Mouse (Mus musculus): Measurements from ENCODE around the gene Fbxo34. TPM values are rescaled to one million over a fixed set of nuclear protein-coding genes. Genes with fewer than 3 reads are reported as not detected.
A peak's percentile ranks its signal among the peaks of the same experiment; 100 is the strongest.
"Not testable (repeated sequence)": the region's sequence is repeated elsewhere in the genome, so short reads cannot be mapped to it uniquely, and the experiment has no call there.

Gene Fbxo34
- polyA plus RNA-seq, 1 experiment, result 7.0 TPM

DNA sequence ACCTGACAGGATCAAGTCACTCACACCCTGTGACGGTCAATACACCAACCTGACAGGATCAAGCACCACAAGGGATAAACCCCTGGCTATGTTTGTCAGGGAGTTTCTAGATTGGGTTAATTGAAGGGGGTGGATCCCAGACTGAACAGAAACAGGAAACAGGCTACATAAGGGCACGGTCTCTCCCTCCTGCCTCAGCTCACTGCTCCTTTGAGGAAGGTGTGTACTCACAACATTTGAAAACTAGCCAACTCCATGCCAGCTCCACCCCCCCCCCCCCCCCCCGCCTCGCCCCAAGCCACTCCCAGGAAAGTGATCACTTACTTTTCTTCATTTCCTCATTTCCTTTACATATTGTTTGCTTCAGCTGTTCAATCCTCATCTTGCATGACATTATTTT is 104.0 kb downstream of the Fbxo34 start:
- H3K9me3 ChIP-seq (ENCODE audit: control insufficient read depth, low read length), result no peaks in the 10 kb centered on the region
- H3K4me3 ChIP-seq (replicated peaks), result no peak overlapping the region
- peaks cover 35% of the 10 kb centered on the region for H3K4me1 ChIP-seq (ENCODE audit: control insufficient read depth)
- peaks cover 85% of the 10 kb centered on the region for H3K36me3 ChIP-seq (ENCODE audit: control insufficient read depth)
- TF ChIP-seq TAL1 (IDR thresholded peaks at IDR 0.05; ENCODE audit: low read length) (no peak), GATA1 (IDR thresholded peaks at IDR 0.05; ENCODE audit: low read length) (no peak)
- H3K27me3 ChIP-seq (ENCODE audit: control insufficient read depth), result no peaks in the 10 kb centered on the region

DNA sequence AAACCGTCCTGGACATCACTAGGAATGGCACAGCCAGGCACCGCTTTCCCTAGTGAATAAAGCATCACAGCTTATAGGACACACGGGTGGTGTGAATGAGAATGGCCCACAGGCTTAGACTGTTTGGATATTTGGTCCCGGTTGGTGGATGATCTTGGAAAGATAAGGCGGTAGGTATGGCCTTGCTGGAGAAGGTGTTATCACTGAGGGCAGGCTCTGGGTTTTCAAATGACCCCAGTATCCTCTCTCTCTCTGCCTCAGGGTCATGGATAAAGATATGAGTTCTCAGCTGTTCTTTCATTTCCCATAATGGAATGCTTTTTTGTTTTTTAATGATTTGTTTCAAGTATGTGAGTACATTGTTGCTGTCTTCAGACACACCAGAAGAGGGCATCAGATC is 105.0 kb downstream of the Fbxo34 start:
- Histone ChIP-seq H3K36me3 (ENCODE audit: control insufficient read depth) (peaks cover 79% of the 10 kb centered on the region), H3K27me3 (ENCODE audit: control insufficient read depth) (no peaks in the 10 kb centered on the region), H3K4me3 (replicated peaks) (no peak overlapping the region), H3K4me1 (ENCODE audit: control insufficient read depth) (peaks cover 35% of the 10 kb centered on the region), H3K9me3 (ENCODE audit: control insufficient read depth, low read length) (no peaks in the 10 kb centered on the region)
- TF ChIP-seq TAL1 (IDR thresholded peaks at IDR 0.05; ENCODE audit: low read length) (peak; percentile 59), GATA1 (IDR thresholded peaks at IDR 0.05; ENCODE audit: low read length) (peak; percentile 48)

DNA sequence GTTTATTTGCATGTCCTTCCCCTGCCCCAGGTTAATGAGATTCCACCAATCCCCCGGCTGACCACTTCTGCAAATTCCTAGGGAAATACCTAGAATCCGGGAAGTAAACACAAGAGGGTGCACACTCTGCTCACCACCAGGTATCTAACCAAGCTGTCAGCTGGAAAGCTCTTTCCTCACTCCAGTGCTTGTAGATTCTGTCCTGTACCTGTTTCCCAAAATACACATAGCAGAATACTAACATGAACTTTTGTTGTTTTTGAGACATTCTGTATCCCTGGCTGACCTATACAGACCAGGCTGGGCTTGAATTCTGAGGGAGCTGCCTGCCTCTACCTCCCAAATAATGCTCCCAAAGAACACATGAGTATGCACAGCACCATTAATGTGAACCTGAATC is 110.5 kb downstream of the Fbxo34 start:
- no peaks in the 10 kb centered on the region for H3K9me3 ChIP-seq (ENCODE audit: control insufficient read depth, low read length)
- peaks cover 53% of the 10 kb centered on the region for H3K36me3 ChIP-seq (ENCODE audit: control insufficient read depth)
- H3K4me1 ChIP-seq (ENCODE audit: control insufficient read depth), result peaks cover 21% of the 10 kb centered on the region
- no peak for TF ChIP-seq GATA1 (IDR thresholded peaks at IDR 0.05; ENCODE audit: low read length)
- TF ChIP-seq TAL1 (IDR thresholded peaks at IDR 0.05; ENCODE audit: low read length), result no peak
- no peaks in the 10 kb centered on the region for H3K27me3 ChIP-seq (ENCODE audit: control insufficient read depth)
- no peak overlapping the region for H3K4me3 ChIP-seq (replicated peaks)

DNA sequence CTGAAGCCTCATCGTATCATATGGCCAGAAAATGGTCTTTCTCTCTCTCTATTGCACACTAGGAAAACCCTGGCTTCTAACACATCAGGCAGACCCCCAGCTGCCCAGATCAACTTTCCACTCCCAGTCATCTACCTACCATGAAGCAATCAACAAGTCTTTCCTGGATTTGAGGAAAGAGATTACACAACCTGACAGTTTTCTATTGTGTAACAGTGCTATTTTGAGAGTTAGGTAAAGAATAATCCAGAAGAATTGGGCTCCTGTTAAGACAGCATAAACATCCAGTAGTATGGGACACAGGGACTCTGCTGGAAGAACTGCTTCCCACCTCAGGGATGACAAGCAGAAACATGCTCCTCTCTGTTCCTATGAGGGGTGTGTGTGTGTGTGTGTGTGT is 112.3 kb downstream of the Fbxo34 start:
- no peak for TF ChIP-seq GATA1 (IDR thresholded peaks at IDR 0.05; ENCODE audit: low read length)
- no peak for TF ChIP-seq TAL1 (IDR thresholded peaks at IDR 0.05; ENCODE audit: low read length)
- Histone ChIP-seq H3K36me3 (ENCODE audit: control insufficient read depth) (peaks cover 35% of the 10 kb centered on the region), H3K4me1 (ENCODE audit: control insufficient read depth) (peaks cover 20% of the 10 kb centered on the region), H3K9me3 (ENCODE audit: control insufficient read depth, low read length) (no peaks in the 10 kb centered on the region), H3K4me3 (replicated peaks) (no peak overlapping the region), H3K27me3 (ENCODE audit: control insufficient read depth) (no peaks in the 10 kb centered on the region)

DNA sequence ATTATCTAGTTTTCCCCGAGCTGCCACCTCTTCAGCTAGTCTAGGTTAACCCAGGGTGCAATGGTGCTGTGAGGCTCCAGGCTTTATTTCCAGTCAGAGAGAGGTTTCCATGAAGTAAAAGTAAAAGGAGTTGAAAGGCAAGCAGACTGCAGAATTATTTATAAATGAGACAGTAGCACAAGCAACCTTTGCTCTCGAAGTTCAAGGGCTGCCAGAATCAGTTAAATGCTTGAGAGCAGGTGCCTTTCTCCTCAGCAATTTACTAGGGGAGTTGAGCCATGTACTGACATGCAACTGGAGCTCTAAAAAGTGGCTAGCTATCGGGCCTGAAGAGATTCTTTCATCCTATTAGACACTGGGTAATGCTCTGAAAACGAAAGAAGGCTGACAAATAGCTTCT is 112.9 kb downstream of the Fbxo34 start:
- Histone ChIP-seq H3K4me1 (ENCODE audit: control insufficient read depth) (peaks cover 25% of the 10 kb centered on the region), H3K36me3 (ENCODE audit: control insufficient read depth) (peaks cover 32% of the 10 kb centered on the region), H3K9me3 (ENCODE audit: control insufficient read depth, low read length) (no peaks in the 10 kb centered on the region), H3K4me3 (replicated peaks) (no peak overlapping the region), H3K27me3 (ENCODE audit: control insufficient read depth) (no peaks in the 10 kb centered on the region)
- TF ChIP-seq GATA1 (IDR thresholded peaks at IDR 0.05; ENCODE audit: low read length) (no peak), TAL1 (IDR thresholded peaks at IDR 0.05; ENCODE audit: low read length) (no peak)

DNA sequence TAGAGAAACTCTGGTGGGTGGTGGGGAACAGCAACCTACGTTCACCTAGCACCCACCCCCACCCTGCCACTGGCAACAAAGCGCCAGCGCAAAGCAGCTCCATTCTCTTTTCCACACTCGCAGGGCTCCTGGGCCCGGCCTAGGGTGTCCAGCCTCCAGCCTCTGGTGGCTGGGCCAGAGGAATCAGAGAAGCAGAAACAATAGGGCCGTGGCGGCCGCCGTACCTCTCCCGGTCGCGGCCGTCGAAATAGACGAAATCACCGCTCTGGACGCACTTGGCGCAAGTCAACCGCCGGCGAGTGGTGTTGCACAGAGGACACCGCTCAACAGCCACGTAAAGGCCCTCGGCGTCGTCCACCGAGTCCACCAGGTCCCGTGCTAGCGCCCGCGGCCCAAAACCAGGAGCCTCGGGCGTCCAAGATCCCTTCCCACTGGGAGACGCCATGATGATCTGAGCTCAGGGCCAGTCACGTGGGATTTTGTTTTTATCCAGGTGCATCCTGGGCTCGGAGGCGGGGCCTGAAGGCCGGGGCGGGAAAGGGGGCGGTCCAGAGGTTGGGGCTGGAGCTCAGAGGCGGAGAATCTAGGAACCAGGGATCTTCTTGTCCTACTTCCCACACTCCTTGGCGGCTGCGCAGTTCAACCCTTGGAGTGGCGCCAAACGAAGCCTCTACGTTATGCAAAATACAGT is 117.9 kb downstream of the Fbxo34 start:
- Histone ChIP-seq H3K4me3 (replicated peaks) (peak overlapping the region; percentile 84), H3K9me3 (ENCODE audit: control insufficient read depth, low read length) (no peaks in the 10 kb centered on the region), H3K27me3 (ENCODE audit: control insufficient read depth) (no peaks in the 10 kb centered on the region; the same call in 1 of the 2 replicates), H3K36me3 (ENCODE audit: control insufficient read depth) (peaks cover 15% of the 10 kb centered on the region), H3K4me1 (ENCODE audit: control insufficient read depth) (peaks cover 36% of the 10 kb centered on the region)
- TF ChIP-seq TAL1 (IDR thresholded peaks at IDR 0.05; ENCODE audit: low read length) (no peak), GATA1 (IDR thresholded peaks at IDR 0.05; ENCODE audit: low read length) (no peak)

DNA sequence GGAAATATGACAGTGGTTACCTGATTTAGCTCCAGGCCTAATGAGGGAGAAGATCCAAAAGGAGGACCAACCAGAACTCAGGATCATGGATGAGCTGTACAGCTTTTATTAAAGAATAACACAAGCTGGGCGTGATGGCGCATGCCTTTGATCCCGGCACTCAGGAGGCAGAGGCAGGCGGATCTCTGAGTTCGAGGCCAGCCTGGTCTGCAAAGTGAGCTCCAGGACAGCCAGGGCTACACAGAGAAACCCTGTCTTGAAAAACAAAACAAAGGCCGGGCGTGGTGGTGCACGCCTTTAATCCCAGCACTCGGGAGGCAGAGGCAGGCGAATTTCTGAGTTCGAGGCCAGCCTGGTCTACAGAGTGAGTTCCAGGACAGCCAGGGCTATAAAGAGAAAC is 120.3 kb downstream of the Fbxo34 start, which contains the start of gene Atg14:
Gene Atg14, minus strand, starts transcription at position 101 of the 400 bp plus-strand sequence.
- not testable (repeated sequence) for H3K36me3 ChIP-seq (ENCODE audit: control insufficient read depth); H3K27me3 ChIP-seq (ENCODE audit: control insufficient read depth); H3K9me3 ChIP-seq (ENCODE audit: control insufficient read depth, low read length); H3K4me3 ChIP-seq (replicated peaks)
- H3K4me1 ChIP-seq (ENCODE audit: control insufficient read depth), result peaks cover 29% of the 10 kb centered on the region

DNA sequence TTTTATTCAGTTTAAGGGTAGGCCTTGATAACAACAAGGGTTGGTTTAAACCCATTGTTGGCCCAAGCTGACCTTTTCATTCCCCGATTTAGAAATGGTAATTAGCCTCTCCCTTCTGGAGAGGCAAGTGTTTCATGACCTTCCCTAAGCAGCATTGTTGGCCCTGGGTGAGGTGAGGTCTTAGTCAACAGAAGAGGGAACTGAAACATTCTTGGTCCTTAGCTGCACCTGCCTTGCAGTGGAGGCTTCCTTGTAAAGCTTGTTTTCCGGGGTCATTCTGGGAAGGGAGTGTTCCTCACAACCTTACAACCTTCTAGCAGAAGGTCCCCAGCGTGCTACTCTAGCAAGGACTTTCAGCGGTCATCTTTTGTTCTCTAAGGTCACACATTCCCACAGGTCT is 122.5 kb downstream of the Fbxo34 start:
- no peak overlapping the region for H3K4me3 ChIP-seq (replicated peaks)
- TF ChIP-seq GATA1 (IDR thresholded peaks at IDR 0.05; ENCODE audit: low read length) (no peak), TAL1 (IDR thresholded peaks at IDR 0.05; ENCODE audit: low read length) (no peak)
- peaks cover 16% of the 10 kb centered on the region for H3K4me1 ChIP-seq (ENCODE audit: control insufficient read depth)
- H3K27me3 ChIP-seq (ENCODE audit: control insufficient read depth), result peaks cover 2% of the 10 kb centered on the region; the same call in 1 of the 2 replicates
- H3K9me3 ChIP-seq (ENCODE audit: control insufficient read depth, low read length), result no peaks in the 10 kb centered on the region
- H3K36me3 ChIP-seq (ENCODE audit: control insufficient read depth), result no peaks in the 10 kb centered on the region

DNA sequence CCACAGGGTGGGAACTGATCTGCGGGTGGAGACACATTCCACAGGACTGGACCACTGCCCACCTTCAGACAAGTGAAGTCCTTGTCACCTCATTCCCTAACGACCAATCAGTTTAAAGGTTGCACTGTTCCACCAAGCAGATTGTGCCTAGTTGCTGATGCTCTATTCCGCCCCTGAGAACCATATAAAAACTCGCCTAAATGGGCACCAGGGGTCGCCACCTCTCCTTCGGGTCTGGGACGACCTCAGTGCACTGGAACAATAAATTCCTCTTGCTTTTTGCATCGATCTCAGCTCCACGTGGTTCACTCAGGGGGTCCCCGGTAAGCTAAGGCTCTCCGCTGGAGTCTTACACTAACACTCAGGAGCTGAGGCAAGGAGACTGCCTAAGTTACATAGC is 124.5 kb downstream of the Fbxo34 start:
- Histone ChIP-seq H3K4me3 (replicated peaks) (no peak overlapping the region), H3K9me3 (ENCODE audit: control insufficient read depth, low read length) (no peaks in the 10 kb centered on the region)

DNA sequence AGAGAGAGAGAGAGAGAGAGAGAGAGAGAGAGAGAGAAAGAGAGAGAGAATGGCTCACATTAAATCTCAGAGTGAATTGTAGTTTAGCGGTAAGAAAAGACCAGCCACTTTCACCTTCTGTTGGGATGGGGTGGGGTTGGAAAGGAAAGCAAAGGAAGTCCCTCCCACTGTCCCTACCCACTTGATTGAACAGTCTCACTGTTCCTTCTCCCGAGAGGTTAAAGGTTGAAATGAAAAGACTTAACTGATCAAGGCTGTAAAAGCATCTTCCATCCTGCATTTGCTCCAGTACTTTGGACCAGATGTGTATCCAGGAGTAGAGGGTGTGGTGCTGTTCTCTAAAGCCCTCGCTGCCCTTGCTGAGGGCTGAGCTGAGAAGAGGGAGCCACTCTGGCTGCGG is 126.5 kb downstream of the Fbxo34 start:
- Histone ChIP-seq H3K36me3 (ENCODE audit: control insufficient read depth) (no peaks in the 10 kb centered on the region), H3K4me3 (replicated peaks) (no peak overlapping the region), H3K4me1 (ENCODE audit: control insufficient read depth) (peaks cover 12% of the 10 kb centered on the region), H3K27me3 (ENCODE audit: control insufficient read depth) (peaks cover 2% of the 10 kb centered on the region; the same call in 1 of the 2 replicates), H3K9me3 (ENCODE audit: control insufficient read depth, low read length) (peaks cover 4% of the 10 kb centered on the region; the same call in 1 of the 2 replicates)
- TF ChIP-seq GATA1 (IDR thresholded peaks at IDR 0.05; ENCODE audit: low read length) (no peak), TAL1 (IDR thresholded peaks at IDR 0.05; ENCODE audit: low read length) (no peak)

More for the DNA sequence above, 124.5 kb downstream of the Fbxo34 start:
- H3K27me3 ChIP-seq (ENCODE audit: control insufficient read depth), result peaks cover 2% of the 10 kb centered on the region; the same call in 1 of the 2 replicates
- no peaks in the 10 kb centered on the region for H3K36me3 ChIP-seq (ENCODE audit: control insufficient read depth)
- peaks cover 3% of the 10 kb centered on the region for H3K4me1 ChIP-seq (ENCODE audit: control insufficient read depth)
- TF ChIP-seq GATA1 (IDR thresholded peaks at IDR 0.05; ENCODE audit: low read length), result no peak
- TF ChIP-seq TAL1 (IDR thresholded peaks at IDR 0.05; ENCODE audit: low read length), result no peak

Data from erythroblast, embryonic 14.5 days (primary cell).